Mouse (Mus musculus): ENCODE results near the gene Ampd3. TPM values are rescaled to one million over a fixed set of nuclear protein-coding genes. Genes with fewer than 3 reads are reported as not detected.

Gene Ampd3
- polyA plus RNA-seq, 1 experiment from 2014 or later = 5.6 TPM

DNA sequence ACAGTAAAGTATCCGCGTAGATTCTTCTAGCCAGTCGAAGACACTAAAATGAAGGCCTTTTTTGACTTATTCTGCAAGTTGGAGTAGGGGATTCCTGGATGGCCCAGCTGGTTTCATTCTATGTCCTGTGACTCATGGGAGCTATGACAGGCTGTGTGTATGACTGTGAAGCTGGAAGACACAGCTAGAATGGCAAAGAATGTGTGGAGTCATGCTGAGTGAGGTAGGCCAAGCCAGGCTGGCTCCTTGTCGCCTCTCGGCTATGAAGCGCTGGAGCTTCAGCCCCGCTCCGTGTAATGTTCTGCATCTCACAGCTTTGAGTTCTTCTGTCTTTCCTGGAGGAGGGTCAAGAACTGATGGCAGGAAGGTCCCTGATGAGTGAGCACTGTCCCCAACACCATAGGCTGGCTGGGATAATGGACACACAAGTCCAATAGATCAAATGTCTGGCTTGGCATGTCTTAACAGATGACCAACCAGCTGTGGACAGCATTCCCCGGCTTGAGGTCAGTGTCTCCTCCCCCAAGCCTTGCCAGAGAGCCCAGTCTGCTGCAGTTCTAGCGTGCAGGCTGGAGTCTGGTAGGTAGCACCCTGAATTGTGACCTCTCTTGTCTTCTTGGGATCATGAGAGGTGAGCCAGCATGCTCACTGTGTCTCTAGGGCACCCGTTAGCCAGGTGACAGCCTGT is 29.9 kb downstream of the Ampd3 start:
- no peak for DNase-seq (ENCODE audit: low spot score)

DNA sequence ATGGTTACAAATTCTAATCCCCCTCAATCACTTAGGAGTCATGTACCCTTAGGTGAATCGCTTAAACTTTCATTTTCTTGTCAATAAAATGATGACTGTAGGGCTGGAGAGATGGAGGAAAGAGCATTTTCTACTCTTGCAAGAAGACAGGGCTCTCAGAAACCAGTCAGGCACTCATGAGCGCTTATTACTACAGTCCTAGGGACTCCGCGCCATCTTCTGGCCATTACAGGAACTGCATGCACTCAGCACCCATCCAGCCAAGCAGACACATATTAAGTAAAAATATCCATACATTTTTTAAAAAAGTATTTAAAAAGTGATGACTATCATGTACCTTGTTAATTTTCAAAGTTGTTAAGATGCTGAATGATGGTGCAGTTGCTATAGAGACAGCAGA is 33.0 kb downstream of the Ampd3 start:
- DNase-seq (ENCODE audit: low spot score) = peak; percentile 77

DNA sequence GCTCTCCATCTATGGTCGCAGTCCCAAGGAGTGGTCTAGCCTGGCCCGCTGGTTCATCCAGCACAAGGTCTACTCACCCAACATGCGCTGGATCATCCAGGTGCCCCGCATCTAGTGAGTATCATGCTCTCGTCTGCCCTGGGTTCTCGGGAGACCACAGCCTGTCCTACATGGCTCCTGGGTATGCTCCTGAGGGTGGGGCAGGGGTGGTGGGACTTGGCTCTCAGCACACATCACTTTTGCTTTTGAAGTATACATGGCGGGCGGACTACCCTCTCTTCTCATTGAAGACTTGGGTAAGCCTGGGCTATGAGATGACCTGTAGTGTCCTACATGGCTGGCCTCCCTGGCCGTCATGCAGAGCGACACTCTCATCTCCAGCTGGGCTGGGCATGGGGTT is 35.1 kb downstream of the Ampd3 start:
- no peak for DNase-seq (ENCODE audit: low spot score)

DNA sequence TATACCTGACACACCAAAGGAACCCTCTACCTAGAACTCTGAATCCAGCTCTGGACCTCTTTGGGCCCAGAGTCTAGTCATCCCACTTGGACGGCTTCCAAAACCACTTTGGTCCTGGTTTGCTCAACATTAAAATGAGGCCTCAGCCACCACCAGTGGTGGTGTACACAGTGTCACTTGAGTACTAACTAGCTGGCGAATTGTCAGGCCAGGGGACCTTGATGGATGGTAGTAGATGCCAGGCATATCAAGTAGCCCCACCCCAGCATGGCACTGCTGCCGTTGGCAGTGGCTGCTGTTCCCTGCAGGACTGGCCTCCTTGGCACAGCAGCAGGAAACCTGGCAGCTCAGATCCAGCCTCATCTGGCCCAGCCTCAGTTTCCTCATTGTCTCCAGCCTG is 36.3 kb downstream of the Ampd3 start:
- DNase-seq (ENCODE audit: low spot score) = no peak

DNA sequence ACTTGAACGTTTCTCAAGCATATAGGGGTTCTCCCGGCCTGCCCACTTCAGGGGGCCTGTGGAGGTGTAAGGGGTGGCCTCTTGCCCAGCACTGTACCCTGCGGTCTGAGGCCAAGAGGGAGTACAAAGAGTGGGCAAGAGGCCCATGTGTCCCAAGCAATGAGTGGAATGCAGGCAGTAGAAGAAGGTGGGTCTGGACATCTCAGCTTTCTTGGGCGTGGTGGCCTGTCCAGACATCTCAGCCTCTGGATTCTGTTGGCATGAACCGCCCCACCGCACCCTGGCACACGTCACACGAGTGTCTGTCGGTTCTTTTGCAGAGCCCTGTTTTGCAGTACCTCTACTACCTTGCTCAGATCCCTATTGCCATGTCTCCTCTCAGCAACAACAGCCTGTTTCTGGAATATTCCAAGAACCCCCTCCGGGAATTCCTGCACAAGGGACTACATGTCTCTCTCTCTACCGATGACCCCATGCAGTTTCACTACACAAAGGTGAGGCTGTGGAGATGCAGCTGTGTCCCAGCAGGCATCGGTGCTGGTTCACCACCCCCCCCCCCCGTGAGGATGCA is 39.5 kb downstream of the Ampd3 start:
- no peak for DNase-seq (ENCODE audit: low spot score)

DNA sequence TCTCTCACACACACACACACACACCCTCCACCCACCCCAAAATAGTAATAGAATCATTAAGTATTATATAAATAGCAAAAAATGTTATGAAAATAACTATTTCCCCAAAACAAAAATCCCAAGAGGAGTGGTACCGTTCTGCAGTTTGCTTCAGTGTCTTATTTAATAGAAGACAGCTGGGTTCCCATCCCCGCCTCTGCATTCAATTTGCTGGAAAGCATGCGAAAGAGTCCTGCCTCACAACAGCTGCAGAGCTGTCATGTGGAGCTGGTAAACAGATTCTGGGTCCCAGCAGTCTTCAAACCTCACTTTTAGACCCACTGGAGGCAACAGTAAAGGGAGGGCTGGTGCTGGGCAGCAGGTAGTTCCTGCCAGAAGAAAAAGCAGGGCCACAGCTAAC is 41.0 kb downstream of the Ampd3 start:
- no peak for DNase-seq (ENCODE audit: low spot score)

DNA sequence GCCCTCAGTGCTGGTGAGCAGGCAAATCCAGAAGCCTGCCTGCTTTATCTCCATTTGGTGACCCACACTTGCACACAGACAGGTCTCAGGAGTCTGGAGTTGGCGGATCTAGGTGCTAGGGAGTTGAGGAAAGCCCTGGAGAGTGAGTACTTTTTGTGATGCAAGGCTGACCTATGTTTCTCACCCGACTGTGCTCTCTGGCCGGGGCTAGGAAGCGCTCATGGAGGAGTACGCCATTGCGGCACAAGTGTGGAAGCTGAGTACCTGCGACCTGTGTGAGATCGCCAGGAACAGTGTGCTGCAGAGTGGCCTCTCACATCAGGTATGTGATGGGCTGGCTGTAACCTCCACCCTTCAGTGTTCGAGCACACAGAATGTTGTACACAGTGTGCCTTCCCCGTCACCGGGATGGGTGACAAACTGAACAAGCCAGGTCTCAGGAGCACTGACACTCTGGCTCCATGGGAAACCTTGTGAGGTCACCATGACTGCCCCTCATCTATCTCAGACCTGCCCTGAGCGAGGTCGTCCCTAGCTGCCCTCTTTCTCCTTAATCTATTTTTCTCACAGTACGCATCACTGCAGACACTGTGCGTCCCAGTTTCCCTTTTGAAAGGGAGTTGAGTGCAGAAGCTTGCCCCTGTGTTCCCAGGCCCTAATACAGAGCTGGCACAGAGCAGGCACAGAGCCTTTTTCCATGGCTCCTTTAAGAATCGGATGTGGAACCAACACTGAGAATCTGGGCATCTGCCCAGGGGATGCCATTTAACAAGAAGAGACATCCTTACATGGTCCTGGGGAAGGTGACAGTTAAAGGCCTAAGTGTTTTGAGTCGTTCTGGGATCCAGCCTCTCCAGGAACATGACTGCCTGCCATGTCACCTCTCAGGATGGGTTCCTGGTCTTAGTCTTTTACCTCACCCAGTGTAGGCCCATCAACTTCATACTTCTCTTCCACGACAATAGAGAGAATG is 41.9 kb downstream of the Ampd3 start:
- no peak for DNase-seq (ENCODE audit: low spot score)

DNA sequence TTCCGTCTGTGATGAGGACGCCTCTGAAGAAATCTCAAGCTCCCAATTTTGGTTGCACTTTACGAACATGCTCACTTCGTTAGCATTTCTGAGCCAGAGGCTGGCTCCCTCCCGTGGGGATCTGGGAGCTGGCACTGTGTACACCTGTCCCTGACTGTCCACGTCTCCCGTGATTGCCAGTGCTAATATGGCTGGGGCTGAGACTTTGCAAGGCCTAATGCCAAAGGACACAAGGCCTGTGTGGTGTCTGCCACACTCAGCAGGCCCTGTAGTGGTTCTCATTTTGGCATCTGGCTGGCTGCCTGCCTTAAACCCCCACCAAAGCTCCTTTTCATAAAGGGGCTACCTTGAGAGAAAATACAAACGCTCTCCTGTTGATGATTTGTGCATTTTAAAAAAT is 43.0 kb downstream of the Ampd3 start:
- DNase-seq (ENCODE audit: low spot score) = no peak

DNA sequence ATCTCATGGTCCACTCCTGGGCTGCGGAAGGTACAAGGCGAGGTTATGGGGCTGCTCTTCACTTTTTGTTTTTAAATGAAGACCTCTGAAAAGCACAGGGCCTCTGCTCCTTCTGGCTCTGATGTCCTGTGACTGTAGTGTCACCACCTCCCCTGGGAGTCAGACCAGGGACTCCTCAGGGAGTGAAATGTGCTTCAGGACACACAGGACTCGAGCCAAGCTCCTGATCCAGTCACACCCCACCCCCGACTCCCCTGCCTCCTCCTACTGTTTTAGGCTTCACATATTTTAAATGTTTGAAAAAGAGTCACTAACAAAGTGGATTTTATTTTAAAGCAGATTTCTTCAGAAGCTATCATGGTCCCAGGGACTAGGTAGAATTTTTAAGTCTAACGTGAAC is 43.5 kb downstream of the Ampd3 start:
- DNase-seq (ENCODE audit: low spot score) = no peak

DNA sequence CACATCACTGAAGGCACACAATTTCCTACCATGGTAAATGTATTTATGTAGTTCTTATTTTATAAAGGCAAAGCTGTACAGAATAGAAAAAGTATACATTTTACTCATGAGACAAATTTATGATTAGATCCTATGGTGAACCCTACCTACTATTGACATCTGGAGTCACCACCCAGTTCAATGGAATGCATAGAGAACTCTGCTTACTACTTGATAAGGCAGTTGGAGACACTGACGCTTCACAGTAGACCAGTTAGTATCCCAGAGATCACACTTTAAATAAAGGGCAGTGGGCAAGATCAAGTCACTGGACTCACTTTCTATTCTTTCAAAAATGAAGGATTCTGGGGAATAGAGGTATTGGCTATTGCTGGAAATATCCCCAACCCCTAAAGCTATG is 46.0 kb downstream of the Ampd3 start:
- no peak for DNase-seq (ENCODE audit: low spot score)

DNA sequence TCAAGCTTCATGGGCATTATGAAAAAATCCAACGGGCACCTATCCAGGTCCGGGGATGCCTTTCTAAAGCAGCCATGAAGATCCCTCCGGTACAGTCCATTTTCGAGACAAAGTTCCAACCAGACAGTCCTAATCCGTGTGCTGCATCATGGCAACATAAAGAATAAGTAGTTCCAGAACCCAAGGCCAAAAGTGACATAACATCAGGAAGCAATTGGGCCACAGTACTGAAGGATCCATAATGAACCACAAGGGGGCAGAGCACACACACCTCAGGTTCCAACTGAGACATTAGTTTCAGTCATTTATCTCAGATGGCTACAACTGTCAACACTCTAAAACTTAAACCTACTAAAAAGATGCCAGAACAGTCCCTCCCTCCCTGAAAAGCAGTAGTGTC is 48.0 kb downstream of the Ampd3 start:
- peak; percentile 72 for DNase-seq (ENCODE audit: low spot score)

DNA sequence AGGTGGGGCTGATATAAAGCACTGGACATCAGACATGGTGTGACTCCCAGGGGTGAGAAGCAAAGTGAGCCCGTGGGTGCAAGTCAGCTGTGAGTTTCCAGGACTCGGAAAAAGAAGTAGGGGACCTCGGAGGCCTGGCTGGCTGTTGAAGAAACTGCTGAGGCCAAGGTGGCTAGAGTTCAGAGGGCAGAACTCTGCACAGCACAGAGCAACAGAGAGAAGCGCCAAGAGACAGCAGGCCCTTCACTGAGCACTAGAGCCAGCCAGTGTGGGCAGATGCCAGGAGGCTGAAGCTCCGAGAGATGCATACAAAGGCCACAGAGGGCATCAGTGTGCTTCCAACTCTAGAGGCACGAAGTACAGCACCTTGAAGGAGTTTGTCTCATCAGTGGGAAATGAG is 50.2 kb downstream of the Ampd3 start:
- no peak for DNase-seq (ENCODE audit: low spot score)

DNA sequence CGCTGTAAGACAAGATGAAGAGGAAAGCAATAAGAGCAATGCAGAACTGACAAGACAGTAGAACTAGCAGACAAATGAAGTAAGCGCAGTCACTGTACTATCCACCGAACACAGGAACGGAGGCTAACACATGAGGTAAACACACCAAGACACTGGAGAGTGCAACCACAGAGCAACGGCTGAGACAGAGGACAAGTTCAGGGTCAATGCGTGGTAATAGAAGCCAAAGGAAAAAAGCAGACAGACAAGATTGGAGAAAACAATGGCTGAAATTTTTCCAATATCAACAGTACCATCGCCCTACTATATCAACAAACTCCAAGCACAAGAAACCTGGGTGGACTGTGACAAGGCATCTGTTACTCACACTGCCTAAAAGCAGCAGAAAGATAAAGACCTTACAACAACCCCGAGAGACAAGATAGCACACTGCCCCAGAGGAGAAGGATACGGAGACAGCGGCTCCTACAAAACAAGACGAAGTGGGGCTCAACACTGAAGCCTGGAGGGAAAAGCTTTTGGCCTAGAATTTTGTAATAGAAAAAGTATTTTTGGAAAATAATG is 50.9 kb downstream of the Ampd3 start:
- DNase-seq (ENCODE audit: low spot score) = no peak

DNA sequence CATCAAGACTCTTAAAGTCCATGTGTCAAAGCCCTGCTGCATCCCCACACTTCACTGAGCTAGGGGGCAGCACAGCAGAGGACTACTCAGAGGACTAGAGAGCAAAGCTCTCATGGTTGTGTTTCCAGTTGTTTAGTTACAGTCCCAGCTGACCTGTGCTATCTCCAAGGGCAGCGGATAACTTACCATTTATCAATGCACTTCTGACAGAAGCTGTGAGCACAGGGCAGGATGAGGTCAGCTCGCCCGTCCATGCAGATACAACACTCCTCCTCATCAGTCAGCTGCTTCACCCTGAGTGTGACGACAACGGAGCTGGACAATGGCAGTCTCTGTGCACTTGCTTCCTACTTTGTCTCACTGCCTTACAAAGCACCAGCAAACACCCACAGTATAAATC is 53.1 kb downstream of the Ampd3 start:
- DNase-seq (ENCODE audit: low spot score) = no peak

DNA sequence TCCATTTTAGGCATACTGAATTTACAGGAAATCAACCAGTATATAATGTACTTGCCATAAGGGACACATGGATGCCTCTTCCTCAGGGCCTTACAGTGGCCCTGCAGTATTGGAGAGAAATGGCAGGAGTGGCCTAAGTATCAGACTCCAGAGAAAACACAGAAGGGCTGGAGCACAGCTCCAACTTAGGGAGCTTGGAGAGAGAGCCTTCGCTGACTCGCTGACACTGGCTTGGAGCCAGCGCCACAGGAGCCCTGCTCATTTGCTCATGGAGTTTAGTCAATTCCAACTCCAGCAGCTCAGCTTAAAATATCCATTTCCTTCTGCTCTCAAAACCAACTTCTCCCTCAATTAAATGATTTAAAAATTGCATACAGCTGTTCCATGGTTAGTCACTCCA is 53.6 kb downstream of the Ampd3 start:
- no peak for DNase-seq (ENCODE audit: low spot score)

DNA sequence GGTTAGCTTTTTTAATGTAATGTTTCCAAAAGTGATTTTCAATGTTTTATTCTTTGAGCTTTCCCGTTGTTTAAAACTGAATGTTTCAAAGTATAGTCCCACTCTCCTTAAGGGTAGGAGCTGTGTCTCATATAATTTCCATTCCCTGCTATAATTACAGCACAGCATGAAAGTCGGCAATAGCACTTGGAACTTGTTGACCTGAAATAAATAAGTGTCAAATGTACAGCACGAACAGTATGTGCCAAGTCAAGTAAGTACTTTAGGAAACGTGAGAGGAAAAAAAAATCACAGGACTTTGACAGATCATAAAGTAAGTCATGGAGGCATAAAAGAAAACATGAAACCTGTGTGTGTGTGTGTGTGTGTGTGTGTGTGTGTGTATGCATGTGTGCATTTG is 54.0 kb downstream of the Ampd3 start:
- no peak for DNase-seq (ENCODE audit: low spot score)

DNA sequence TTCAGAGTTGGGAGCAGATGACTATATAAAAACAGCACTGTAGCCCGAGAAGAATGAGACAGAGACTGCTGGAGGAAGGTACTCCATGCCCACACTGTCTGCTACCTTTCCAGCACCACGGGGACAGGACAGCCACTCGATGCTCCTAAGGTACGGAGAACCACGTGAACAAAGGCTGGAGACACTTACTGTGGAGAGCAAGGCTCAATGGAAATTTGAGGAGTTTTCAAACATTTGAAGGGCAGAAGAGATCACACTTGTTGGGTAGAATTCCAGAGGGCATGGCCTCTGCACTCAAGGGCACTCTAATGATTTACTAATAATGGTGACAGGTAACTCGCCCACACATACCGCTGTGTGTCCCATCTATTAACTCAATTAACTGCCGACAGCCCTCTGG is 55.1 kb downstream of the Ampd3 start:
- DNase-seq (ENCODE audit: low spot score) = no peak

DNA sequence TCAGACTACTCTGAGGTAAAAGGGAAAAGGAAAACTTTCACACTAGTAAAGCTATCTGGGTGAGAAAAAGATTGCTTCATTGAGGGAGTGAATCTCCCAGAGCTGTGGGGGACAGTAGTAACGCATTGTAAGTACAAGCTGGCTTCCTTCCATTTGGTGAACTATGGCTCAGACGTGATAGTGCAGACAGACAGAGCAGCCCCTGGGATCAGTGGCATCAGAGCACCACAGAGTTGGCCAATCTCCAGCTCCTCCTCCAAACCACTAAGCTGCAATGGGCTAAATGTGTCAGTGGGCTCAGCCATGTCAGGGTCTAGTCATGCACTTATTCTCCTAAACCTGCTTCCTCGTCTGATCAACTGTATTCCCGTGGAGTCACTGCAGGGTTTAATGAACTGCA is 55.6 kb downstream of the Ampd3 start:
- no peak for DNase-seq (ENCODE audit: low spot score)

DNA sequence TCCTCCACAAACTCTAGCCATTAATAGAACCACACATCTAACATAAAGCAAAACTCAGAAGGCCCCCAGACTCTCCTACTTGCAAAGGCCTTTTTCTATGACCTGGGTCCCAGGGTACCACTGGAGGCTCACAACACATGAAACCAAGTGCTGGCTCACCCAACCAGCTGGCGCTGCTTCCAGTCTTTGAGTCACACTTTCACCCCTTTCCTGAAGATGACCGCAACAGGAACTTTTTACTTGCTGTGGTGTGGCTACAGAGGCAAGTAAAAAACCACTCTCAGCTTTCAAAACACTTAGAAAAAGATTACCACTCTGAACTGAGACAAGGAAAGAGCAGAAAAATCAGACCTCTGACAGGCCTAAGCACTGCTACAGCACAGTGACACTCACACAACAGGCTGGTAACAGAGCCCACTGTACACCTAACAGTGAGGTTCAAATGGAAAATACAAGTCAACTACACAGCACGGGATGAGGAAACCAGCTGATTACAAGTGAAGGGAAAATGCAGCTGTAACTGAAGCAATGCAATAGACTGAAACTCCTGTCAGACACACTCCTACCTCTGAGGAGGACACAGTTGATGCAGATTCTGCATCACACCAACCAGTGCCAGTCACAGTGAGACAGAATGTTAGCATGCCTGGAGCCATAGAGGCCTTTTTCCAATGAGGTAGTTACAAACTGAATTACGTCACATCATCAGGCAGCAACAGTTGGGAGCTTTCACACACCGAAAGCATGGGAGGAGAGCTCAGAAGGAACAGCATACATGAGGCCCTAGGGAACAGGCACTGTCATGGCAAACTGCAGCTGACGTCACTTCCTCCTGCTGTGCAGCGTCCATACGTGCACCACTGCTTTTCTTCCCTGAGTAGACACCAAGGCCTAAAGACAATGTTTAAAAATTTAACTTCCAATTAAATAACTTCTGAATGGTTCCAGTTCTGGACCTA is 56.3 kb downstream of the Ampd3 start:
- DNase-seq (ENCODE audit: low spot score) = peak; percentile 29

DNA sequence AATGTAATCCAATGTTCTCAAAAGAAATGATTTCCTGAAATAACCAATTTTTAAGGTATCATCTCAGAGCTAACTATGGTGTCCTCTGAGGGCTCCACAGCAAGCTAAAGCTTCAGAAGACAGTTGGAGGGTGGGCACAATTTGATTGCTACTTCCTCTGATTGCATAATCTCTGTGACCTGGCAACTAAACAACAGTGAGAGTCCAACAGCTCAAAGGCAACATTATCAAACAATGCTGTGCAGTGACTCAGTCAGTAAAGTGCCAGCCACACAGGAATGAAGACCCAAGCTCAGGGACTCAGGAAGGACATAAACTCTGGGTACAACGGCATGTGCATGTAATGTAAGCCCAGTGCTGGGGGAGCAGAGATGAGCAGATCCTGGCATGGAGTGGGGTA is 65.0 kb downstream of the Ampd3 start:
- DNase-seq (ENCODE audit: low spot score) = no peak

DNA sequence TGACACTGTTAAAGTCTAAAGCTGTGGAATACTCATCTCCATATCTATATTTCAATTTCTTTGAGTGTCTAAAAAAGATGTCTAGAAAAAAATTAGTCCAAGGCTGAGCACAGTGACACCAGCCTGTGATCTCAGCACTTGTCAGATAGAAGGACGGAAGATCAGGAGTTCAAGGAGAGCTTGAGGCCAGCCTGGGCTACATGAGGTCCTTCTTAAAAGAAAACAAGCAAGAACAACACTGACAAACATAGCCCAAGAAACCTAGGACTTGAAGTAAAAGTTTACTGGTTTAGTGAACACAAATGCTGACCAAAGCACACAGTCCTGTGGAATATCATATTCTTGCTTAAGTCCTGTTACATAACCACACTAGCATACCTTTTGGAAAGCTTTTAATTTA is 66.0 kb downstream of the Ampd3 start:
- no peak for DNase-seq (ENCODE audit: low spot score)

Measured in thymus, postnatal 0 days (tissue).